Mouse (Mus musculus) CH12.LX (cell line): ENCODE results near the gene Ptpn4. TPM values are rescaled to one million over a fixed set of nuclear protein-coding genes. Genes with fewer than 3 reads are reported as not detected.

Source experiments
- DNase-seq: peaks from one replicate; pipeline ENCODE4 v3.0.0-alpha.2; 2013; ENCODE audit errors: extremely low read depth
- H3K27ac ChIP-seq: 2 replicates; pipeline ENCODE4 v1.5.1; 2012; ENCODE audit warnings: low read depth, mild to moderate bottlenecking, control low read depth, moderate library complexity; ENCODE audit not compliant: insufficient read depth
- H3K27me3 ChIP-seq: replicated peaks from 2 replicates; pipeline ENCODE3; 2012; ENCODE audit warnings: inconsistent platforms
- H3K36me3 ChIP-seq, 2 experiments: replicated peaks in 1 of 2; 2 replicates each; pipeline versions ENCODE3 to v1.6.1; 2012; ENCODE audit warnings: inconsistent platforms in 1 of 2, low read length in 1 of 2, mild to moderate bottlenecking in 1 of 2, mixed read lengths in 1 of 2, moderate library complexity in 1 of 2; ENCODE audit not compliant: control insufficient read depth in 1 of 2, insufficient read depth in 1 of 2
- H3K4me1 ChIP-seq, 2 experiments: 2 replicates each; pipeline ENCODE4 v1.6.1; 2012; ENCODE audit warnings: inconsistent platforms in 1 of 2, moderate library complexity in 1 of 2; ENCODE audit not compliant: insufficient read depth in 2 of 2, control insufficient read depth in 1 of 2
- H3K4me2 ChIP-seq: 2 replicates; pipeline ENCODE4 v1.6.1; 2012; ENCODE audit warnings: low read depth, mild to moderate bottlenecking, control low read depth; ENCODE audit not compliant: poor library complexity, insufficient read depth, severe bottlenecking
- H3K4me3 ChIP-seq, 3 experiments: fragments of 150-350 bp in 1 of 3; sonication (generic) in 1 of 3; replicated peaks in 1 of 3; 2 replicates each; pipeline versions ENCODE3 to v1.5.1; 2011 to 2012; ENCODE audit warnings: low read depth in 2 of 3, low read length in 2 of 3, mild to moderate bottlenecking in 2 of 3, moderate library complexity in 2 of 3, control low read depth in 1 of 3, improper control_type of control experiment in 1 of 3, inconsistent platforms in 1 of 3, mixed read lengths in 1 of 3; ENCODE audit not compliant: poor library complexity in 1 of 3
- H3K79me2 ChIP-seq: replicated peaks from 2 replicates; pipeline ENCODE4 v1.6.1; 2012; ENCODE audit warnings: mild to moderate bottlenecking, moderate library complexity; ENCODE audit not compliant: control insufficient read depth, poor library complexity, insufficient read depth, severe bottlenecking; ENCODE audit errors: extremely low read depth
- H3K9ac ChIP-seq: 2 replicates; pipeline ENCODE4 v1.6.1; 2012; ENCODE audit warnings: low read depth, mild to moderate bottlenecking, control low read depth, moderate library complexity; ENCODE audit not compliant: insufficient read depth
- H3K9me3 ChIP-seq: replicated peaks from 2 replicates; pipeline ENCODE3; 2012; ENCODE audit warnings: low read length, inconsistent platforms, mixed read lengths
- CHD2 ChIP-seq: IDR thresholded peaks from 2 replicates; pipeline ENCODE4 v1.6.1; 2011; ENCODE audit warnings: low read length, improper control_type of control experiment
- CTCF ChIP-seq, 2 experiments: IDR thresholded peaks in 1 of 2; conservative IDR thresholded peaks in 1 of 2; 2 replicates each; pipeline ENCODE4 v1.5.1; 2011 to 2012; ENCODE audit warnings: low read depth in 2 of 2, low read length in 2 of 2, improper control_type of control experiment in 1 of 2, inconsistent platforms in 1 of 2, mild to moderate bottlenecking in 1 of 2, moderate library complexity in 1 of 2
- E2F4 ChIP-seq: IDR thresholded peaks from 2 replicates; pipeline ENCODE4 v1.6.1; 2011; ENCODE audit warnings: low read depth, low read length, improper control_type of control experiment; ENCODE audit not compliant: insufficient replicate concordance
- ELF1 ChIP-seq: IDR thresholded peaks from 2 replicates; pipeline ENCODE4 v1.6.1; 2014; ENCODE audit warnings: low read depth, mild to moderate bottlenecking, inconsistent platforms, low read length, improper control_type of control experiment
- ETS1 ChIP-seq: conservative IDR thresholded peaks from 2 replicates; pipeline ENCODE4 v1.6.1; 2012; ENCODE audit warnings: low read depth, mild to moderate bottlenecking, inconsistent platforms, low read length, improper control_type of control experiment, moderate library complexity
- GABPA ChIP-seq: IDR thresholded peaks from 2 replicates; pipeline ENCODE4 v1.6.1; 2012; ENCODE audit warnings: low read depth, low read length, improper control_type of control experiment, inconsistent platforms; ENCODE audit not compliant: insufficient replicate concordance
- HCFC1 ChIP-seq: IDR thresholded peaks from 2 replicates; pipeline ENCODE4 v1.6.1; 2012; ENCODE audit warnings: low read depth, mild to moderate bottlenecking, inconsistent platforms, low read length, improper control_type of control experiment
- IRF4 ChIP-seq: IDR thresholded peaks from 2 replicates; pipeline ENCODE4 v1.6.1; 2014; ENCODE audit warnings: low read depth, mild to moderate bottlenecking, inconsistent platforms, low read length, improper control_type of control experiment
- JUN ChIP-seq: IDR thresholded peaks from 2 replicates; pipeline ENCODE4 v1.6.1; 2011; ENCODE audit warnings: low read depth, mild to moderate bottlenecking, low read length, improper control_type of control experiment, moderate library complexity; ENCODE audit not compliant: insufficient read depth
- JUND ChIP-seq: conservative IDR thresholded peaks from 2 replicates; pipeline ENCODE4 v1.6.1; 2011; ENCODE audit warnings: low read depth, low read length, improper control_type of control experiment
- KAT2A ChIP-seq: IDR thresholded peaks from 2 replicates; pipeline ENCODE4 v1.6.1; 2012; ENCODE audit warnings: low read length, improper control_type of control experiment, inconsistent platforms; ENCODE audit not compliant: insufficient replicate concordance
- MAX ChIP-seq: IDR thresholded peaks from 2 replicates; pipeline ENCODE4 v1.6.1; 2011; ENCODE audit warnings: low read length, improper control_type of control experiment
- MAZ ChIP-seq: IDR thresholded peaks from 2 replicates; pipeline ENCODE4 v1.6.1; 2012; ENCODE audit warnings: low read depth, mild to moderate bottlenecking, inconsistent platforms, low read length, improper control_type of control experiment, moderate library complexity
- MEF2A ChIP-seq: IDR thresholded peaks from 2 replicates; pipeline ENCODE4 v1.6.1; 2014; ENCODE audit warnings: low read depth, mild to moderate bottlenecking, inconsistent platforms, low read length, improper control_type of control experiment, borderline replicate concordance
- MXI1 ChIP-seq: IDR thresholded peaks from 2 replicates; pipeline ENCODE4 v1.6.1; 2011; ENCODE audit warnings: mild to moderate bottlenecking, low read depth, low read length, improper control_type of control experiment
- NELFE ChIP-seq: IDR thresholded peaks from 2 replicates; pipeline ENCODE4 v1.6.1; 2011; ENCODE audit warnings: low read depth, low read length, improper control_type of control experiment
- NRF1 ChIP-seq: IDR thresholded peaks from 2 replicates; pipeline ENCODE4 v1.6.1; 2014; ENCODE audit warnings: low read depth, mild to moderate bottlenecking, inconsistent platforms, low read length, improper control_type of control experiment, moderate library complexity
- PAX5 ChIP-seq: IDR thresholded peaks from 2 replicates; pipeline ENCODE4 v1.6.1; 2012; ENCODE audit warnings: low read length, inconsistent platforms, mixed read lengths
- POLR2A ChIP-seq: IDR thresholded peaks from 2 replicates; pipeline ENCODE4 v1.6.1; 2011; ENCODE audit warnings: low read depth, mild to moderate bottlenecking, improper control_type of control experiment, low read length
- POLR2AphosphoS2 ChIP-seq: IDR thresholded peaks from 2 replicates; pipeline ENCODE4 v1.6.1; 2011; ENCODE audit warnings: low read depth, low read length, improper control_type of control experiment
- RAD21 ChIP-seq: IDR thresholded peaks from 2 replicates; pipeline ENCODE4 v1.6.1; 2011; ENCODE audit warnings: low read depth, mild to moderate bottlenecking, low read length, improper control_type of control experiment, moderate library complexity
- SIN3A ChIP-seq: IDR thresholded peaks from 2 replicates; pipeline ENCODE4 v1.6.1; 2012; ENCODE audit warnings: low read length, improper control_type of control experiment, inconsistent platforms
- TCF12 ChIP-seq: IDR thresholded peaks from 2 replicates; pipeline ENCODE4 v1.6.1; 2014; ENCODE audit warnings: low read depth, mild to moderate bottlenecking, inconsistent platforms, low read length, improper control_type of control experiment
- UBTF ChIP-seq: IDR thresholded peaks from 2 replicates; pipeline ENCODE4 v1.6.1; 2012; ENCODE audit warnings: low read depth, mild to moderate bottlenecking, inconsistent platforms, low read length, improper control_type of control experiment, moderate library complexity
- USF1 ChIP-seq: IDR thresholded peaks from 2 replicates; pipeline ENCODE4 v1.6.1; 2014; ENCODE audit warnings: low read depth, mild to moderate bottlenecking, inconsistent platforms, low read length, improper control_type of control experiment
- USF2 ChIP-seq: conservative IDR thresholded peaks from 2 replicates; pipeline ENCODE4 v1.6.1; 2011; ENCODE audit warnings: low read depth, low read length, improper control_type of control experiment
- ZC3H11A ChIP-seq: IDR thresholded peaks from 2 replicates; pipeline ENCODE4 v1.6.1; 2012; ENCODE audit warnings: low read depth, mild to moderate bottlenecking, inconsistent platforms, low read length, improper control_type of control experiment
- ZKSCAN1 ChIP-seq: IDR thresholded peaks from 2 replicates; pipeline ENCODE4 v1.6.1; 2012; ENCODE audit warnings: low read depth, inconsistent platforms, low read length, improper control_type of control experiment, borderline replicate concordance
- ZMIZ1 ChIP-seq: IDR thresholded peaks from 2 replicates; pipeline ENCODE4 v1.6.1; 2012; ENCODE audit warnings: low read depth, mild to moderate bottlenecking, inconsistent platforms, low read length, improper control_type of control experiment
- ZNF384 ChIP-seq: IDR thresholded peaks from 2 replicates; pipeline ENCODE4 v1.6.1; 2012; ENCODE audit warnings: low read depth, low read length, improper control_type of control experiment, inconsistent platforms
- dilution Hi-C: fragments of 300-500 bp; cut with MboI; formaldehyde crosslinking; loops from 2 replicates; pipeline ENCODE4 v1.14.3; 2020; ENCODE audit warnings: low sequenced_read_pairs; ENCODE audit not compliant: extremely low pct_unique_long_range_greater_than_20kb, extremely low pct_ligation_motif_present
- in situ Hi-C: fragments of 300-500 bp; cut with MboI; formaldehyde crosslinking; loops from 3 replicates; pipeline ENCODE4 v1.14.3; 2019; ENCODE audit warnings: low sequenced_read_pairs, low pct_ligation_motif_present, low pct_unique_long_range_greater_than_20kb, mixed read lengths
- polyA plus RNA-seq: library from polyadenylated mRNA; unstranded; fragments of >175 nt; gene quantifications from 2 replicates; pipeline ENCODE4 v1.2.1, GENCODE M21; 2012; ENCODE audit warnings: low read depth; ENCODE audit not compliant: insufficient read length
- total RNA-seq, 2 experiments: library from RNA; depleted of rRNA; stranded (reverse); fragments of 300-350 nt in 1 of 2; fragments of >200 nt in 1 of 2; gene quantifications; 2 replicates each; pipeline ENCODE4 v1.2.3; 2012 to 2014

Gene Ptpn4
- total RNA-seq (2012; rRNA removed) (8.5 and 10.6 TPM in 2 replicates), total RNA-seq (2014; rRNA removed) (14.1 and 15.0 TPM in 2 replicates), polyA plus RNA-seq (7.8 and 8.5 TPM in 2 replicates)

DNA sequence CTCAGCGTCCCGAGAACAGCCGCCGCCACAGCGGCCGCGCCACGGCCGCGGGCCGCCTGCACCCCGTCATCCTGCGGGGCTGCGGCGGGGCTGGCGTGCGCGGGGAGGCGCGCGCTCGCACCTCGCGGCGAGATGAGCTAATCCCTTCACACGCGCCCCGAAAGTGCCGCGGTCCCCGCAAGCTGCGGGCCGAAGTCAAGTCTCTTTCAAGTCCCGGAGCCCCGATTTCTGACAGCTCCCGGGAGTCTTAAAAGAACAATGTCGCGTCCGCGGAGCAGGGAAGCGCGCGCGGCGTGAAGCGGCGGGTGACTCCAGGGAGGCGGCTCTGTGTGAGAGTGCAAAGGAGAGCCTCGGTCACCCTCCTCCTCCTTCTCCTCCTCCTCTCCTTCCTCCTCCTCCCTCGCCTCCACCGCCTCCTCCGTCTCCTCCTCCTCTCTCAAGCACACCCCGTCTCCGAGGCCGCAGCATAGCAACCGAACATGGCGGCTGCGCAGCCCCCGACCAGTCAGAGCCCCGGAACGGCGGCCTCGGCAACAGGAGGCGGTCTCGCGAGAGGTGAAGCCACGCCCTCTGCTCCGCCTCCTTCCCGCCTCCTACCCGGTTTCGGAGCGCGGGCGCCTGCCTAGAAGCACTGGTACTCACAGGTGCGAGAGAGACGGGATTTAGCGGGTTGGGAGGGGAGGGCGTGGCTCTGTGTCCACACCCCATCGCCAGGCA, at the start of gene Ptpn4:
Gene Ptpn4 (minus strand): TSS at position 579 of the 717 bp plus-strand sequence.
- H3K4me3 ChIP-seq: peak within 1 kb of the TSS; percentile 82 to 92 (median 86)
- TF ChIP-seq ZC3H11A (no peak), SIN3A (no peak; the same call in none of the 2 replicates), ETS1 (peak; percentile 7; the same call in 1 of the 2 replicates), E2F4 (no peak; the same call in 1 of the 2 replicates), ZKSCAN1 (no peak), USF1 (no peak), PAX5 (no peak), CTCF (conservative IDR thresholded peaks at IDR 0.05 in 1 of 2, IDR thresholded peaks at IDR 0.05 in 1 of 2; ENCODE audit: low read depth in 2 of 2, low read length in 2 of 2) (no peak), JUND (no peak), IRF4 (peak; percentile 71; the same call in 1 of the 2 replicates), HCFC1 (peak; percentile 73), MAX (no peak; the same call in 1 of the 2 replicates), NRF1 (peak; percentile 85), USF2 (no peak), UBTF (0 out of 2 replicates have a peak, but pooled peaks have one; percentile 15), ELF1 (peak; percentile 73), ZMIZ1 (peak; percentile 77; the same call in 1 of the 2 replicates), POLR2A (peak; percentile 84; the same call in 1 of the 2 replicates), NELFE (peak; percentile 86), ZNF384 (no peak), CHD2 (peak; percentile 100), MXI1 (peak; percentile 93), KAT2A (0 out of 2 replicates have a peak, but pooled peaks have one; percentile 57), RAD21 (no peak), MEF2A (no peak), TCF12 (peak; percentile 88), POLR2AphosphoS2 (peak; percentile 54; the same call in 1 of the 2 replicates), MAZ (peak; percentile 86), JUN (no peak), GABPA (no peak)
- peaks cover 18% of the 10 kb centered on the region for H3K79me2 ChIP-seq
- DNase-seq: peak; percentile 98
- peak within 1 kb of the TSS; percentile 82 for H3K9ac ChIP-seq
- peak within 1 kb of the TSS; percentile 98 for H3K4me2 ChIP-seq
- in situ Hi-C loops (loop anchor here (10.0 kb wide), 1 partner anchor 58 kb away; no protein-coding TSS in a partner anchor), dilution Hi-C loops (no loop called here)
- H3K27me3 ChIP-seq: no peaks in the 10 kb centered on the region
- no peaks in the 10 kb centered on the region for H3K36me3 ChIP-seq
- H3K4me1 ChIP-seq: peaks cover 0 to 14% of the 10 kb centered on the region in 2 experiments; a peak in 2 of 4 replicates
- no peaks in the 10 kb centered on the region for H3K9me3 ChIP-seq
- peak within 1 kb of the TSS; percentile 45; the same call in 1 of the 2 replicates for H3K27ac ChIP-seq
